Mouse (Mus musculus) kidney, postnatal 0 days (tissue): ENCODE measurements around the gene Tmem170. TPM values are rescaled to one million over a fixed set of nuclear protein-coding genes. Genes with fewer than 3 reads are reported as not detected.

Experiments
- ATAC-seq: fragments of 200-750 bp; cut with Nextera tagmentation; replicated peaks from 2 replicates; pipeline ENCODE4 v1.8.0; 2017; ENCODE audit warnings: low read depth, moderate number of reproducible peaks, moderate TSS enrichment, moderate library complexity; ENCODE audit not compliant: low FRiP score
- DNase-seq: peaks from one replicate; pipeline ENCODE4 v3.0.0-alpha.2; 2016; ENCODE audit warnings: low spot score
- H3K27ac ChIP-seq: fragments of 300-500 bp; sonication (generic); 2 replicates; pipeline ENCODE4 v1.5.1; 2014; ENCODE audit warnings: mild to moderate bottlenecking
- H3K27me3 ChIP-seq: fragments of 300-500 bp; sonication (generic); 2 replicates; pipeline ENCODE4 v1.6.1; 2014; ENCODE audit warnings: low read length, mixed read lengths; ENCODE audit not compliant: insufficient read depth
- H3K36me3 ChIP-seq: fragments of 300-500 bp; sonication (generic); 2 replicates; pipeline ENCODE4 v1.6.1; 2014; ENCODE audit warnings: low read length, mixed read lengths; ENCODE audit not compliant: insufficient read depth
- H3K4me1 ChIP-seq: fragments of 300-500 bp; sonication (generic); replicated peaks from 2 replicates; pipeline ENCODE4 v1.6.1; 2014; ENCODE audit warnings: antibody characterized with exemption, low read length, mixed read lengths; ENCODE audit not compliant: insufficient read depth
- H3K4me2 ChIP-seq: fragments of 300-500 bp; sonication (generic); 2 replicates; pipeline ENCODE4 v1.6.1; 2014; ENCODE audit warnings: mild to moderate bottlenecking, low read length, moderate library complexity, mixed read lengths
- H3K4me3 ChIP-seq: fragments of 300-500 bp; sonication (generic); replicated peaks from 2 replicates; pipeline ENCODE4 v1.5.1; 2014; ENCODE audit warnings: low read depth, low read length
- H3K9ac ChIP-seq: fragments of 300-500 bp; sonication (generic); 2 replicates; pipeline ENCODE4 v1.6.1; 2014; ENCODE audit warnings: low read depth, low read length
- H3K9me3 ChIP-seq: fragments of 300-500 bp; sonication (generic); replicated peaks from 2 replicates; pipeline ENCODE4 v1.6.1; 2016; ENCODE audit warnings: low read length, inconsistent platforms, mixed read lengths
- CTCF ChIP-seq: IDR thresholded peaks from 2 replicates; pipeline ENCODE4 v1.5.1; 2016; ENCODE audit warnings: antibody characterized with exemption, low read depth, mild to moderate bottlenecking, moderate library complexity
- WGBS: fragments of 180-500 bp; shearing (Covaris S2); extraction: QIAGEN DNeasy Blood & Tissue Kit; methylation state at CpG from one replicate; pipeline ENCODE4 v1.1.7; 2014; 5-methylcytosine and 5-hydroxymethylcytosine counted together
- polyA plus RNA-seq: library from polyadenylated mRNA; unstranded; fragments of >200 nt; fragmentation: Nextera tagmentation; extraction: Ambion mirVana; gene quantifications from 2 replicates; pipeline ENCODE4 v1.2.1, GENCODE M21; 2015

Tmem170 gene
- polyA plus RNA-seq, 1 experiment from 2014 or later: 15.1 TPM

DNA sequence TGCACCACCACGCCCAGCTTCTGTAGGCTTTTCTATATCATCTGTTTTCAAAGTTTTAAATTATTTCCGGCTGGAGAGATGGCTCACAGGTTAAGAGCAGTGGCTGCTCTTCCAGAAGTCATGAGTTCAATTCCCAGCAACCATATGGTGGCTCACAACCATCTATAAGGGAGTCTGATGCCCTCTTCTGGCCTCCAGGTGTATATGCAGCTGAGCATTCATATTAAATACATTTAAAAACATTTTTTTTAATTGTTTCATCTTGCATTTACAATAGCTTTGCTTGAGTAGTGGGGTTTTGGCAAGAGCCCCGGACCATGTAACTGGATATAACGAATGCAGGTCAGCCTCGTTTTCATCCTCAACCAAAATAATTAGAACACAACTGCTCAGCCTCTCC, 52.2 kb downstream of the Tmem170 start:
- no peak for DNase-seq
- Histone ChIP-seq H3K9ac (no peak overlapping the region), H3K27ac (no peak overlapping the region), H3K27me3 (no peaks in the 10 kb centered on the region), H3K4me3 (no peak overlapping the region), H3K4me1 (no peaks in the 10 kb centered on the region), H3K4me2 (no peak overlapping the region), H3K9me3 (no peaks in the 10 kb centered on the region), H3K36me3 (peaks cover 13% of the 10 kb centered on the region; the same call in 1 of the 2 replicates)
- 95% methylated on average over 5 of the region's 5 CpGs for WGBS
- ATAC-seq: no peak
- peak; percentile 60 for TF ChIP-seq CTCF

DNA sequence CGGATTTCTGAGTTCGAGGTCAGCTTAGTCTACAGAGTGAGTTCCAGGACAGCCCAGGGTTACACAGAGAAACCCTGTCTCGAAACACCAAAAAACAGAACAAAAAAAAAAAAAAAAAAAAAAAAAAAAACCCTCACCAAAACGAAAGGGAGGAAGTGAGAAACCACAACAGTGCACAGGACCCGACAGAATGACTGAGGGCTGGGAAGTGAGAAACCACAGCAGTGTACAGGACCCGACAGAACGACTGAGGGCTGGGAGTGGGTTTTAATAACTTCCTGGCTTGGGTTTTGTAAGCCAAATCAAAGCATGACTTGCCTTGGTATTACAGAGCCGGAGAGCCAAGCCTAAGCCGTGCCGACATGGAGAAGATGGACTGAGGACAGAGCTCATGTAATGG, 55.4 kb downstream of the Tmem170 start:
- DNase-seq (no peak), ATAC-seq (no peak)
- Histone ChIP-seq H3K4me2 (no peak overlapping the region), H3K4me1 (0 out of 2 replicates have a peak, but pooled peaks cover 4% of the 10 kb centered on the region), H3K36me3 (peaks cover 9% of the 10 kb centered on the region), H3K27me3 (no peaks in the 10 kb centered on the region), H3K9me3 (no peaks in the 10 kb centered on the region), H3K4me3 (no peak overlapping the region), H3K9ac (no peak overlapping the region), H3K27ac (no peak overlapping the region)
- WGBS: 73% methylated on average over 10 of the region's 10 CpGs
- TF ChIP-seq CTCF: no peak

DNA sequence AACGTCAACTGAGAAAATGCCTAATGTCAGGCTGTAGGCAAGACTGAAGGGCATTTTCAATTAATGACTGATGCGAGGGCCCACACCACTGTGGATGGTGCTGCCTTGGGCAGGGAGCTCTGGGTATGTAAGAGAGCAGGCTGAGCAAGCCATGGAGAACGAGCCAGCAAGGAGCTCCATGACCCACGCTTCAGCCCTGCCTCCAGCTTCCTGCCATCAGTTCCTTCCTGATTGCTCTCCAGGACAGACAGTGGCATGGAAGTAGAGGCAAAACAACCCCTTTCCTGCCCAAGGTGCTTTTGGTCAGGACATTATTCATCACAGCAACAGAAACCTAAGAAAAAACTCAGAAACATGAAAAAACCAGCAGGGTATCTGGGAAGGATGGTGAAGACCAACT, 55.9 kb downstream of the Tmem170 start:
- Histone ChIP-seq H3K4me1 (0 out of 2 replicates have a peak, but pooled peaks cover 4% of the 10 kb centered on the region), H3K27me3 (no peaks in the 10 kb centered on the region), H3K36me3 (peaks cover 11% of the 10 kb centered on the region), H3K4me3 (no peak overlapping the region), H3K9me3 (no peaks in the 10 kb centered on the region), H3K27ac (peak overlapping the region; percentile 72), H3K9ac (no peak overlapping the region), H3K4me2 (no peak overlapping the region)
- ATAC-seq (no peak), DNase-seq (no peak)
- no peak for TF ChIP-seq CTCF
- whole genome bisulfite sequencing: 80% methylated on average over 4 of the region's 4 CpGs

DNA sequence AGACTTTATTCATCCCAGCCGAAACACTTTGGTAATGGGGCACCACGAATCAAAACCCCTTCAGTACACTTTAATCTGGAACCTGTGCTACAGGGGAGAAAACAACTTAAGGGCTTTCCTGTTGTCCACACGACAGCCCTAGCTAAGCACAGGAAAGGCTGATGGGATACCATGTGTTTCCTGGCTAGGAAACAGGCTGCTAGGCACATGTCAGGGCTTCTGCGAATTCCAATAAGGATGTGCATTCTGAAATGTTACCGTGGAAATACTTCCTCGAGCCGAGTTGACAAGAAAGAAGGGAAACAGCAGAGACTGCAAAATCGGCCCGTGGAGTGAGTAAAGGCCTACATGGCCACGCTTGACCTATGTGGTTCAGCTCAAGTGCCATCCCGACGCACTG, 56.5 kb downstream of the Tmem170 start:
- H3K36me3 ChIP-seq: peaks cover 12% of the 10 kb centered on the region
- H3K9me3 ChIP-seq: no peaks in the 10 kb centered on the region
- H3K9ac ChIP-seq: no peak overlapping the region
- no peak overlapping the region for H3K4me2 ChIP-seq
- 85% methylated on average over 12 of the region's 12 CpGs for WGBS
- H3K4me1 ChIP-seq: 0 out of 2 replicates have a peak, but pooled peaks cover 4% of the 10 kb centered on the region
- no peak overlapping the region for H3K4me3 ChIP-seq
- DNase-seq (no peak), ATAC-seq (no peak)
- H3K27ac ChIP-seq: peak overlapping the region; percentile 72
- no peaks in the 10 kb centered on the region for H3K27me3 ChIP-seq
- no peak for TF ChIP-seq CTCF

DNA sequence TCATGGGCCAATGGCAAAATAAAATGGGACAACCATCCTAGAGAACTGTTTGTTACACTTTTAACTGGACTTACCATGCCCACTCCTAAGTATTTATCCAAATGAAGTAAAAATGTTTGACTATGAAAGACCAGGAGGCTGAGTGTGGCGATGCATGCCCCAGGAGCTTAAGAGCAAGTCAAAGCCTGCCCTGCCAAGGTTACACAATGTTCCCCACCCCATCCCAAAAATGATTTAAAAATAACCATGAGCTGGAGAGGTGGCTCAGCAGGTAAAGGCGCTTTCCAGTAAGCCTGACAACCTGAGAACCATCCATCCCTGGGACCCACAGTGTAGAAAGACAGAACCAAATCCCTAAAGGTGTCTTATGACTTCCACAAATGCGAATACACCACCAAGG, 58.0 kb downstream of the Tmem170 start:
- 0 out of 2 replicates have a peak overlapping the region, but pooled peaks have one; percentile 47 for H3K27ac ChIP-seq
- 0 out of 2 replicates have a peak, but pooled peaks cover 4% of the 10 kb centered on the region for H3K4me1 ChIP-seq
- ATAC-seq (no peak), DNase-seq (no peak)
- no peaks in the 10 kb centered on the region for H3K9me3 ChIP-seq
- H3K27me3 ChIP-seq: no peaks in the 10 kb centered on the region
- H3K4me3 ChIP-seq: no peak overlapping the region
- H3K36me3 ChIP-seq: peaks cover 12% of the 10 kb centered on the region
- no peak overlapping the region for H3K9ac ChIP-seq
- TF ChIP-seq CTCF: no peak
- 90% methylated on average over 3 of the region's 3 CpGs for WGBS
- no peak overlapping the region for H3K4me2 ChIP-seq

DNA sequence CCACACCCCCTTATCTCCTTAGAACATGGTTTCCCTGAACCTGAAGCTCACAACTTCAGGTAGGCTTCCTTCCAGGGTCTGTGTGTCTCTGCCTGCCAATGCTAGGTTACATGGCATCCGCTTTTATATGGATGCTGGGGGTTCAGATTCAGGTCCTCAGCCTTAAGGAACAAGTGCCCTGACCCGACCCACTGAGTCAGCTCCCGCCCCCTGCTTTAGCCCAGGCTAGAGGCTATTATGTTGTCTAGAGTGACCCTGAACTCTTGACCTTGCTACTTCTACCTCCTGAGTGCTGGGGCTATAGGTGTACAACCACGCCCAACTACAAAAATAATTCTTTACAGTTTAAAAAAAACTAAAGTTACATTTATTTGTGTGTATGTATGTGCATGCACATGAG, 61.5 kb downstream of the Tmem170 start:
- no peak overlapping the region for H3K9ac ChIP-seq
- no peak overlapping the region for H3K4me3 ChIP-seq
- ATAC-seq: no peak
- no peak overlapping the region for H3K27ac ChIP-seq
- WGBS: 90% methylated on average over 4 of the region's 4 CpGs
- H3K36me3 ChIP-seq: peaks cover 6% of the 10 kb centered on the region
- no peak overlapping the region for H3K4me2 ChIP-seq
- no peak for TF ChIP-seq CTCF
- DNase-seq: no peak
- no peaks in the 10 kb centered on the region for H3K9me3 ChIP-seq
- H3K27me3 ChIP-seq: no peaks in the 10 kb centered on the region
- H3K4me1 ChIP-seq: 0 out of 2 replicates have a peak, but pooled peaks cover 4% of the 10 kb centered on the region

DNA sequence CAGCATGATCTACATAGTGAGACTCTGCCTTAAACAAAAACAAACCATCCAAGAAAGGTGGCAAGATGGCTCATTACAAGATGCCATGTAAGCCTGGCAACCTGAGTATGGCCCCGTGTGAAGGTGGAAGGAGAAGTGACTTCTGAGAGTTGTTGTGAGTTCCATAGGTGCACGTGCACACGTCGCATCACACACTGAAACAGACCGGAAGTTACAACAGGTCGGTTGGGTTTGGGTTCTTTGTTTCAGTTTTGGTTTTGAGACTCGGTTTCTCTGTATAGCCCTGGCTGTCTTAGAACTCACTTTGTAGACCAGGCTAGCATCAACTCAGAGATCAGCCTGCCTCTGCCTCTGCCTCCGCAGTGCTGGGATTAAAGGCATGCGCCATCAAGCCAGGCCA, 62.7 kb downstream of the Tmem170 start:
- no peak overlapping the region for H3K4me2 ChIP-seq
- no peak for ATAC-seq
- WGBS: 96% methylated on average over 9 of the region's 9 CpGs
- H3K4me1 ChIP-seq: 0 out of 2 replicates have a peak, but pooled peaks cover 3% of the 10 kb centered on the region
- H3K27me3 ChIP-seq: no peaks in the 10 kb centered on the region
- H3K4me3 ChIP-seq: no peak overlapping the region
- H3K27ac ChIP-seq: no peak overlapping the region
- no peak overlapping the region for H3K9ac ChIP-seq
- DNase-seq: no peak
- TF ChIP-seq CTCF: no peak
- no peaks in the 10 kb centered on the region for H3K9me3 ChIP-seq
- peaks cover 3% of the 10 kb centered on the region; the same call in 1 of the 2 replicates for H3K36me3 ChIP-seq

Other genes with a start within 250 kb of the Tmem170 start
- 3.9 and 4.5 TPM in 2 replicates for gene Ldhd, start 246.4 kb downstream of the Tmem170 start, polyA plus RNA-seq
- gene Zfp1, start 233.3 kb downstream of the Tmem170 start, polyA plus RNA-seq: 15.9 and 17.2 TPM in 2 replicates
- not detected in 2 replicates for gene Ctrb1, start 185.7 kb downstream of the Tmem170 start, polyA plus RNA-seq
- 48.7 and 49.1 TPM in 2 replicates for gene Bcar1, start 132.9 kb downstream of the Tmem170 start, polyA plus RNA-seq
- gene Cfdp1, start 22.5 kb downstream of the Tmem170 start, polyA plus RNA-seq: 180 and 183 TPM in 2 replicates
- gene Chst5, start 33.7 kb upstream of the Tmem170 start, polyA plus RNA-seq: 0.51 and 0.58 TPM in 2 replicates
- 17.3 and 17.7 TPM in 2 replicates for gene Tmem231, start 57.1 kb upstream of the Tmem170 start, polyA plus RNA-seq
- gene Gabarapl2, start 64.0 kb upstream of the Tmem170 start, polyA plus RNA-seq: 264 and 266 TPM in 2 replicates
- gene Adat1, start 115.6 kb upstream of the Tmem170 start, polyA plus RNA-seq: 5.3 and 6.1 TPM in 2 replicates
- 139 and 153 TPM in 2 replicates for gene Kars, start 134.6 kb upstream of the Tmem170 start, polyA plus RNA-seq
- 15.7 and 18.6 TPM in 2 replicates for gene Terf2ip, start 134.6 kb upstream of the Tmem170 start, polyA plus RNA-seq
- gene Gm6793, start 138.3 kb upstream of the Tmem170 start, polyA plus RNA-seq: 0.29 and 0.43 TPM in 2 replicates